In genomic region chr13:14062209-14063012, GRCm38 (mm10) we compare ENCODE assay signal across 8 mouse cellular contexts. TPM values are rescaled to one million over a fixed set of nuclear protein-coding genes. Genes with fewer than 3 reads are reported as not detected.
DNase-seq lines count a peak whose midpoint lies in the region; ATAC-seq and TF ChIP-seq lines count a peak whose summit lies in the region.

No protein-coding gene starts in this region.

- H3K79me2 ChIP-seq in liver, adult 2 months (ENCODE audit: control insufficient read depth, insufficient read depth, low read length): peaks cover 14% of the 10 kb centered on the region

- no peak for DNase-seq in liver, adult 2 months (ENCODE audit: extremely low read depth, low read depth, low spot score)
- DNase-seq in liver: no peak
- DNase-seq in hindbrain, embryonic 10.5 days (ENCODE audit: low spot score): no peak
- no peak for DNase-seq in right cerebral cortex, postnatal 14 days
- no peak for DNase-seq in gastrocnemius, adult 18-20 months (ENCODE audit: low spot score)
- no peak for DNase-seq in thymus, postnatal 36 days

- peaks cover 5% of the 10 kb centered on the region; the same call in 1 of the 2 replicates for H3K36me3 ChIP-seq in liver, adult 2 months (ENCODE audit: control insufficient read depth, insufficient read depth, low read length)
- peaks cover 26% of the 10 kb centered on the region for H3K36me3 ChIP-seq in hindbrain, embryonic 10.5 days
- peaks cover 6% of the 10 kb centered on the region; the same call in 1 of the 2 replicates for H3K36me3 ChIP-seq in midbrain, embryonic 12.5 days

- H3K27ac ChIP-seq in liver, adult 2 months (replicated peaks; ENCODE audit: insufficient read depth, low read depth, low read length): peak overlapping the region; percentile 58
- peak overlapping the region; percentile 80 for H3K27ac ChIP-seq in bone marrow, adult 2 months (ENCODE audit: control insufficient read depth, insufficient read depth, low read depth, low read length, poor library complexity)
- peak overlapping the region; percentile 89 for H3K27ac ChIP-seq in hindbrain, embryonic 10.5 days
- peak overlapping the region; percentile 98 for H3K27ac ChIP-seq in midbrain, embryonic 12.5 days (replicated peaks)

- 4% methylated on average over 11 of the region's 11 CpGs for WGBS in liver, adult 2 months
- under 1% methylated on average over 11 of the region's 11 CpGs for WGBS in bone marrow, adult 2 months
- WGBS in hindbrain, embryonic 10.5 days: 7% methylated on average over 11 of the region's 11 CpGs
- 7% methylated on average over 11 of the region's 11 CpGs for WGBS in midbrain, embryonic 12.5 days

- H3K4me3 ChIP-seq in liver, adult 2 months (ENCODE audit: insufficient read depth, low read depth, low read length): peak overlapping the region; percentile 62
- H3K4me3 ChIP-seq in bone marrow, adult 2 months (replicated peaks; ENCODE audit: control insufficient read depth, low read depth, low read length): peak overlapping the region; percentile 78
- H3K4me3 ChIP-seq in hindbrain, embryonic 10.5 days: peak overlapping the region; percentile 99
- peak overlapping the region; percentile 100 for H3K4me3 ChIP-seq in midbrain, embryonic 12.5 days

- ATAC-seq in midbrain, embryonic 12.5 days (ENCODE audit: low FRiP score, low read depth): no peak

- H3K9me3 ChIP-seq in hindbrain, embryonic 10.5 days: no peaks in the 10 kb centered on the region
- no peaks in the 10 kb centered on the region for H3K9me3 ChIP-seq in midbrain, embryonic 12.5 days

- peaks cover 4% of the 10 kb centered on the region for H3K4me1 ChIP-seq in liver, adult 2 months (ENCODE audit: control insufficient read depth, insufficient read depth, low read length)
- no peaks in the 10 kb centered on the region for H3K4me1 ChIP-seq in bone marrow, adult 2 months (ENCODE audit: control insufficient read depth, insufficient read depth, low read length)
- peaks cover 26% of the 10 kb centered on the region for H3K4me1 ChIP-seq in hindbrain, embryonic 10.5 days (replicated peaks)
- H3K4me1 ChIP-seq in midbrain, embryonic 12.5 days: peaks cover 21% of the 10 kb centered on the region

- peak overlapping the region; percentile 86 for H3K4me2 ChIP-seq in midbrain, embryonic 12.5 days (replicated peaks)

- no peak for TF ChIP-seq POLR2A in liver, adult 2 months (IDR thresholded peaks at IDR 0.05; ENCODE audit: extremely low read depth, insufficient read depth, low read length)
- no peak for TF ChIP-seq POLR2A in bone marrow, adult 2 months (IDR thresholded peaks at IDR 0.05; ENCODE audit: borderline replicate concordance, control insufficient read depth, low read depth, low read length)

- H3K9ac ChIP-seq in liver, adult 2 months (ENCODE audit: low read depth, low read length): peak overlapping the region; percentile 72
- peak overlapping the region; percentile 83 for H3K9ac ChIP-seq in midbrain, embryonic 12.5 days (replicated peaks)

- TF ChIP-seq CTCF in liver, adult 2 months (IDR thresholded peaks at IDR 0.05; ENCODE audit: low read depth, low read length): no peak
- TF ChIP-seq CTCF in bone marrow, adult 2 months (IDR thresholded peaks at IDR 0.05; ENCODE audit: control insufficient read depth, insufficient read depth, low read length): no peak

- no peaks in the 10 kb centered on the region for H3K27me3 ChIP-seq in liver, adult 2 months (ENCODE audit: control insufficient read depth, insufficient read depth, low read length)
- no peaks in the 10 kb centered on the region for H3K27me3 ChIP-seq in hindbrain, embryonic 10.5 days (ENCODE audit: insufficient read depth, poor library complexity, severe bottlenecking)
- no peaks in the 10 kb centered on the region for H3K27me3 ChIP-seq in midbrain, embryonic 12.5 days

RNA-seq across cellular contexts. Expression of gene Arid4b, which starts 0.6 kb away (rescaled TPM):
- 13.5 and 14.5 TPM in 2 replicates for total RNA-seq in liver, adult 2 months (2014; rRNA removed)
- polyA plus RNA-seq in liver, adult 2 months (2012; rRNA removed): 1.8 and 3.0 TPM in 2 replicates
- 25.2 and 31.0 TPM in 2 replicates for polyA plus RNA-seq in bone marrow, adult 2 months (2011; ENCODE audit: insufficient read depth, insufficient read length, low replicate concordance, missing spikeins)
- polyA plus RNA-seq in hindbrain, embryonic 10.5 days (2016; fragmentation: Nextera tagmentation; extraction: Ambion mirVana): 55.0 and 66.6 TPM in 2 replicates
- 99.5 and 104 TPM in 2 replicates for polyA plus RNA-seq in midbrain, embryonic 12.5 days (2016; fragmentation: Nextera tagmentation; extraction: Ambion mirVana)
- total RNA-seq in gastrocnemius, adult 18-20 months (2021): 10 to 100 TPM; 10.2 to 12.0 TPM

RNA-seq across cellular contexts. Expression of gene Ggps1, which starts 0.9 kb away (rescaled TPM):
- total RNA-seq in liver, adult 2 months (2014; rRNA removed): 11.0 and 12.2 TPM in 2 replicates
- 3.3 and 4.4 TPM in 2 replicates for polyA plus RNA-seq in liver, adult 2 months (2012; rRNA removed)
- polyA plus RNA-seq in bone marrow, adult 2 months (2011; ENCODE audit: insufficient read depth, insufficient read length, low replicate concordance, missing spikeins): 12.9 and 17.3 TPM in 2 replicates
- polyA plus RNA-seq in hindbrain, embryonic 10.5 days (2016; fragmentation: Nextera tagmentation; extraction: Ambion mirVana): 57.2 and 65.2 TPM in 2 replicates
- 73.7 and 84.0 TPM in 2 replicates for polyA plus RNA-seq in midbrain, embryonic 12.5 days (2016; fragmentation: Nextera tagmentation; extraction: Ambion mirVana)
- 10 to 100 TPM; 16.8 to 17.6 TPM for total RNA-seq in gastrocnemius, adult 18-20 months (2021)

RNA-seq across cellular contexts. Expression of gene Tbce, which starts 23.0 kb away (rescaled TPM):
- 33.7 and 36.2 TPM in 2 replicates for total RNA-seq in liver, adult 2 months (2014; rRNA removed)
- polyA plus RNA-seq in liver, adult 2 months (2012; rRNA removed): 7.6 and 11.9 TPM in 2 replicates
- 54.5 and 159 TPM in 2 replicates for polyA plus RNA-seq in bone marrow, adult 2 months (2011; ENCODE audit: insufficient read depth, insufficient read length, low replicate concordance, missing spikeins)
- polyA plus RNA-seq in hindbrain, embryonic 10.5 days (2016; fragmentation: Nextera tagmentation; extraction: Ambion mirVana): 49.3 and 60.3 TPM in 2 replicates
- 86.9 and 88.2 TPM in 2 replicates for polyA plus RNA-seq in midbrain, embryonic 12.5 days (2016; fragmentation: Nextera tagmentation; extraction: Ambion mirVana)
- total RNA-seq in gastrocnemius, adult 18-20 months (2021): 10 to 100 TPM; 16.3 to 17.4 TPM
